Mouse (Mus musculus) CH12.LX (cell line): Measurements from ENCODE around the gene Slc6a12.

Source experiments
- CHD1 ChIP-seq: IDR thresholded peaks from 2 replicates; pipeline ENCODE4 v1.6.1; 2012; ENCODE audit warnings: low read depth, low read length, improper control_type of control experiment, inconsistent platforms
- CHD2 ChIP-seq: IDR thresholded peaks from 2 replicates; pipeline ENCODE4 v1.6.1; 2011; ENCODE audit warnings: low read length, improper control_type of control experiment
- CTCF ChIP-seq, 2 experiments: IDR thresholded peaks in 1 of 2; conservative IDR thresholded peaks in 1 of 2; 2 replicates each; pipeline ENCODE4 v1.5.1; 2011 to 2012; ENCODE audit warnings: low read depth in 2 of 2, low read length in 2 of 2, improper control_type of control experiment in 1 of 2, inconsistent platforms in 1 of 2, mild to moderate bottlenecking in 1 of 2, moderate library complexity in 1 of 2
- ELF1 ChIP-seq: IDR thresholded peaks from 2 replicates; pipeline ENCODE4 v1.6.1; 2014; ENCODE audit warnings: low read depth, mild to moderate bottlenecking, inconsistent platforms, low read length, improper control_type of control experiment
- GABPA ChIP-seq: IDR thresholded peaks from 2 replicates; pipeline ENCODE4 v1.6.1; 2012; ENCODE audit warnings: low read depth, low read length, improper control_type of control experiment, inconsistent platforms; ENCODE audit not compliant: insufficient replicate concordance
- MAX ChIP-seq: IDR thresholded peaks from 2 replicates; pipeline ENCODE4 v1.6.1; 2011; ENCODE audit warnings: low read length, improper control_type of control experiment
- NRF1 ChIP-seq: IDR thresholded peaks from 2 replicates; pipeline ENCODE4 v1.6.1; 2014; ENCODE audit warnings: low read depth, mild to moderate bottlenecking, inconsistent platforms, low read length, improper control_type of control experiment, moderate library complexity
- SMC3 ChIP-seq: IDR thresholded peaks from 2 replicates; pipeline ENCODE4 v1.6.1; 2011; ENCODE audit warnings: low read depth, low read length, improper control_type of control experiment
- USF1 ChIP-seq: IDR thresholded peaks from 2 replicates; pipeline ENCODE4 v1.6.1; 2014; ENCODE audit warnings: low read depth, mild to moderate bottlenecking, inconsistent platforms, low read length, improper control_type of control experiment
- ZNF384 ChIP-seq: IDR thresholded peaks from 2 replicates; pipeline ENCODE4 v1.6.1; 2012; ENCODE audit warnings: low read depth, low read length, improper control_type of control experiment, inconsistent platforms

DNA sequence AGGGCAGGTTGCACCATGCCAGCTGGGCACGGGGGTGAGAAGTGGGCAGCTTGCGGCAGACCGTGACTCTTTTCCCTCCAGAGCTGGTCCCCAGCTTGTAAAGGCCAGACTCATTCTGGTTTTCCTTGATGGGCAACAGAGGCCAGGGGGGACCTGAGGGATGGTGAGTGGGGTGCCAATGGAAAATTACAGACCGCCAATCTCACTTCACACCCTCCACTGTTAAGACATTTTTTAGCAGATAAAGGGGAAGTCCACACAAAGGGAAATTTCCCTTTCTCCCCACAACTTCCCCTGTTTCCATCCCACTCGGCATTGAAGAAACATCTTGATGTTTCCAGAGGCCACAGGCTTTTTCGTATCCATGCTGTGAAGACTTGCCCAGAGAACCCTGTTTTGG is 1.2 kb upstream of the Slc6a12 start:
- TF ChIP-seq CTCF (conservative IDR thresholded peaks at IDR 0.05 in 1 of 2, IDR thresholded peaks at IDR 0.05 in 1 of 2; ENCODE audit: low read depth in 2 of 2, low read length in 2 of 2) (no peak), USF1 (no peak), GABPA (no peak), ZNF384 (no peak), CHD1 (no peak), NRF1 (no peak), MAX (no peak), ELF1 (no peak), CHD2 (no peak), SMC3 (no peak)
